Mouse (Mus musculus) lung, adult 18-20 months (tissue): ENCODE results near the gene Tmem45a.

Experiments used
- DNase-seq, 2 experiments: peaks; one replicate each; pipeline ENCODE4 v3.0.0; 2022; ENCODE audit warnings: mixed read lengths in 2 of 2

The Tmem45a gene

DNA sequence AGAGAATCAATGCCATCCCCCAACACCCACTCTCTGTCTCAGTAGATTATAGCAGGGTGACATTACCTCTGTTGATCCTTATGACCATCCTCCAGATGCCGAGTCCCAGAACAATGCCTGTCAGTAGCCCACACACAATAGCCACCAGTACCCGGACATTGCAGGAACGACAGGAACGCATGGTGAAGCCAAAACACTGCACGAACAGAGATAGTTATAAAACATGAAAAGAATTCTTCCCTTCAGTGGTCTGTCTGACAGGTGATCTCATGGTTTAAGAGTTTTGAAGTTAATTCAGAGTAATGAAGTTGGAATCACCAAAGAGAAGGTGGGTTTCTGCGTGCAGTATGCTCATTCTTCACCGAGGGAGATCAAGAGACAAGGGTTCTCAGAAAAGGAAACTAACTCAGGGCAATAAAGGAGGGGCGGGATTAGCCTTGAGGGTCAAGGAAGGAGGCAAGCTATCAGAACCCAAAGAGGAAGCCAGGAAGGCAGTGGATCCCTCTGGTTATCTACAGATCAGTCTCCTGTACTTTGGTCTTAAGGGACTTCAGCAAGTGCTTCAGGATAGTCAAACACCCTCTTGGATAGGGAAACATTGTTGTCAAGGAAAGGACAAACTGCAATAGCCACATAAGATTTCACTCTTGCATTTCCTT, 90.4 kb downstream of the Tmem45a start, which contains the start of gene Adgrg7:
Gene Adgrg7 (minus strand): TSS at position 375 of the 659 bp plus-strand sequence.
- DNase-seq: no peak

DNA sequence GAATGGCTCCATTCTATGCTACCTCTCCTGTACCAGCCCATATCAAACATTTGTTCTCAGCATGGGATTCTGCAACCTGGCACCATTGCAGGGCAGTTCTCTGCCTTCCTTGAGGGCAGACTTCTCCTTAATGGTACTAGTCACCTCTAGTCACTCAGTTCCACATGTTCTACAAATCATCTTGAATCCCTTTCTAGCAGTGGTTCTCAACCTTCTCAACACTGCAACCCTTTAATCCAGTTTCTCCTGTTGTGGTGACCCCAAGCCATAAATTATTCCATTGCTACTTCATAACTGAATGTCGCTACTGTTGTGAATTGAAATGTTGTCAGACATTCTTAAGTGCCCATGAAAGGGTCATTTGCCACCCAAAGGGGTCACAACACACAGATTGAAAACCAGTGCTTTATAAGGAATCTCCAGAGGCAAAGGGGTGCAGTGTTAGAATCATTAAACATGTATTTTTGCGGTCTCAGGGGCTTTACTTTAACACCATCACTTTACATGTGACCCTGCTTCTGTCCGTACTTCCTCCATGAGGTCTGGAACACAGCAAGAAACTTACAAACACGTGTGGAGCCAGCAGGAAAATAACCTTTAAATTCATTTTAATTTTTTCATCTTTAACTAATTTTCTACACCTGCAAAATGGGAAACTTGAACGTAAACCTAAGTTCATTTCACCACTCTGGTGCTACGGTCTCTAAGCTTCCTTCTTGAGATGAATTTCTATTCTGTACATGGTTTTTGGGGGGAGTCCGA, 91.4 kb downstream of the Tmem45a start:
- DNase-seq: no peak

DNA sequence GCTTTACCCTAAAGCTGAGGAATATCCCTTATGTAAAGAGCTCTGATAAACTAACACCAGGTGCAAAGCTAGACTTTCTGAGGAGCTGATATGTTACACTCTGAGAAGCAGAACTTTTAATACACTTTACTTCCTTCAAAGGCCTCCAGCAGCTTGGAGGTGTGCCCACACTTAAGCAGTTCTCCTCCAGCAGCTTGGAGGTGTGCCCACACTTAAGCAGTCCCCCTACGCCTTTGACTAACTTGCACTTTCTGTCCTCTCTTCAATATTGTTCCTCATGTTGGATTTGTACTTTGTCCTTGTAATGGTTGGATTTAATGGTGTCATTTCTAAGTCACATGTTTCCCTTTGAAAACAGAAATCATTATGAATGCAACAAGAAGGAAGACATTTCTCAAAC, 92.2 kb downstream of the Tmem45a start:
- DNase-seq: no peak

DNA sequence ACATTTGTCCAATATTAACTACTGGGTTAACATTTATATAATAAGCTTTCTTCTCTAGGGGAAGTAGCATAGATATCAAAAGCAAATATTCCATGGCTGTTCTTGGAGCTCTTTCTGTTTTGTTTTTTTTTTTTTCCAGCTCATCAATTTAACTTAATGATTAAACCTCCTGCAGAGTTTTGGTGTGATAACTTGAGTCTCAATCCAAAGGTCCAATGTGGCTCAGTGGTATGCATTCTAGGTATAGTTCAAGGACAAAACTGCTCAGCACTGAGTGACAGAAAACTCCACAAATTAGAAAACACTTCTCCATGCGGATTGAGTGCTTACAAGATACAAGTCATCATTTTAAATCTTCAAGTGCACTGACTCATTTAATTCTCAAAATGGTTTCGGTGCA, 100.0 kb downstream of the Tmem45a start:
- DNase-seq: no peak

DNA sequence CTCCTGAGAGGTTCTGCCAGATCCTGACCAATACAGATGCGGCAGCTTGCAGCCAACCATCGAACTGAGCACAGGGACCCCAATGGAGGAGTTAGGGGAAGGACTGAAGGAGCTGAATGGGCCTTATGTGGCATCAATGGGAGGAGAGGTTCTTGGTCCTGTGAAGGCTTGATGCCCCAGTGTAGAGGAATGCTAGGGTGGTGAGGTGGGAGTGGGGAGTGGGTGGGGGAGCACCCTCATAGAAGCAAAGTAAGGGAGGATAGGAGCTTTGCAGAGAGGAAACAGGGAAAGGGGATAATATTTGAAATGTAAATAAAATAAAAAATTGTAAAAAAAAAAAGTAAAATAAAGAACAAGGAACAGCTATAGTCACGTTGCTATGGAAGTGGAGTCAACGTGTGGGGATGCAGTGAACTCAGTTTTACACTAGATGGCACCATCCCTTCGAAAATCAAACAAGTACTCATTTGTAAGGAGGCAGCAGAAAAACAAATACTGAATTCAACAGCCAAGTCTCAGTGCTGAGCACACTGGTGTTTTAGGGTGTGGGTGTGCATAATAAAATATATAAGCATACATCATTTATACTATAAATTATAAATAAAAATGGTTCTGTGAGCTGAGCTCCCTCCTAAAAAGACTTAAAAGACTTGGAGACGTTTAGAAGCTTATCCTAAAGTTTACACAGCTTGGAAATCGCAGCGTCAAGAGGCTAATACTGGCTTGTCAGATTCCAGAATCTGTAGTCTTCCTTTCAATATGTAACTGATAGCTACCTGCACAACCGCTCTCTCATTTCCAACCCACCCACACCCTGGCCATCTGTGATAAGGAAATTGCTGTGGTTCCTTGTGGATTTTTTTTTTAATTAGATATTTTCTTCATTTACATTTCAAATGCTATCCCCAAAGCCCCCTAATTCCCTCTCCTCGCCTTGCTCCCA, 114.5 kb downstream of the Tmem45a start:
- peak in 1 of 2 experiments; percentile 32 for DNase-seq
